Mouse (Mus musculus): Measurements from ENCODE around the gene App. TPM values are rescaled to one million over a fixed set of nuclear protein-coding genes. Genes with fewer than 3 reads are reported as not detected.

The App gene
- polyA plus RNA-seq, 1 experiment, result 107 TPM

DNA sequence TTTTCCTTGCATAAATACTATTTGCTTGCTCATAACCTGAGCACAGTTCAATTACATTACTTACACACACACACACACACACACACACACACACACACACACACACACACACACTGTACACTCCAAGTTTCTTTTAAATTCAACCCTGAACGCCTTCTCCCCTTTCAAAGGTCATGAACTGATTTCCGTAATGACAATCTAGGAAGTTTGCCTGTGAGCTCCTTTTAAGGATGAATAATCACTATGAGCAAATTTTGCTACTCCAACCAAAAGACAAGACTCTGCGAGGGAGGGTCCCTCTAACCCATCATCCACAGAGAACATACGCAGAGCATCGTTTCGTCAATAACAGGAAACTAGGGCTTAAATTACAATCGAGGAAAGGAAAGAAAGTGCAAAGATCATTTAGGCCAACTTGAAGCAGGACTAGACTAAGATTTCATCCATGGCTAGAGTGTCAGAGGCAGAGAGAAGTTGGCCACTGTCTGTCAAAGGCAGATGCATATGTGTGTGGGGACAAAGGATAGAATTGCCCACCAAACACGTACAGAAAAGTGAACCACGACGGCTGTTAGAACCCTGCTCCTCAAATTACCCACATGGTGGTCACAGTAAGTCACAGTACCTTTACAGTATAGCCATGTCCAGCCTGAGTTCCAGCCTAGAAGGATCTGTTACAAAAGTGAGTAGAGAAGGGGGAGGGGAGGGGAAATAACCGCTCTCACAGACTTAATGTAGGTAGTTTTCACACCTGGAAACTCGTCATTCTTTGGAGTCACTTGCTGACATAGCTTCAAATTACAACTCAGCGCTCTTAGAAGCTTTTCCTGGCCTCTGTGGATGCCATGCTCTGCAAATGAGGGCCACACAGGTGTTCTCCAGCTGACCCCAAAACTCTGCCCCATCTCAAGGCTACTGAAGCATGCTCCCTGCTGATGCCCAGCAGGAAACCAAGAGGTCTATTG is 44.6 kb downstream of the App start:
- H3K79me2 ChIP-seq (ENCODE audit: control insufficient read depth, insufficient read depth), result peaks cover 83% of the 10 kb centered on the region
- no peak overlapping the region for H3K4me3 ChIP-seq (ENCODE audit: insufficient read depth, poor library complexity, severe bottlenecking)
- no peak for TF ChIP-seq FOSL1 (IDR thresholded peaks at IDR 0.05; ENCODE audit: insufficient read depth, low read length, poor library complexity, severe bottlenecking)
- no peak for TF ChIP-seq CEBPB (IDR thresholded peaks at IDR 0.05; ENCODE audit: low read depth)
- no peak for TF ChIP-seq MYOD1 (IDR thresholded peaks at IDR 0.05; ENCODE audit: control insufficient read depth, insufficient read length, low read depth)
- TF ChIP-seq USF1 (IDR thresholded peaks at IDR 0.05; ENCODE audit: low read depth), result no peak
- no peak for TF ChIP-seq MAX (IDR thresholded peaks at IDR 0.05)
- no peak for TF ChIP-seq MYOG (IDR thresholded peaks at IDR 0.05; ENCODE audit: control insufficient read depth, extremely low read depth, insufficient read length)
- TF ChIP-seq CTCF (IDR thresholded peaks at IDR 0.05; ENCODE audit: control insufficient read depth, insufficient read depth, insufficient read length), result no peak

GRCm38 (mm10) chr16:85128347-85128664 is 45.3 kb downstream of the App start:
- no peak overlapping the region for H3K4me3 ChIP-seq (ENCODE audit: insufficient read depth, poor library complexity, severe bottlenecking)
- H3K27me3 ChIP-seq (ENCODE audit: control insufficient read depth, insufficient read depth, insufficient read length), result no peaks in the 10 kb centered on the region
- H3K36me3 ChIP-seq (ENCODE audit: control insufficient read depth, insufficient read depth), result no peaks in the 10 kb centered on the region
- TF ChIP-seq MAX (IDR thresholded peaks at IDR 0.05) (no peak), MYOD1 (IDR thresholded peaks at IDR 0.05; ENCODE audit: control insufficient read depth, insufficient read length, low read depth) (no peak), CTCF (IDR thresholded peaks at IDR 0.05; ENCODE audit: control insufficient read depth, insufficient read depth, insufficient read length) (no peak), USF1 (IDR thresholded peaks at IDR 0.05; ENCODE audit: low read depth) (no peak), MYOG (IDR thresholded peaks at IDR 0.05; ENCODE audit: control insufficient read depth, extremely low read depth, insufficient read length) (no peak), CEBPB (IDR thresholded peaks at IDR 0.05; ENCODE audit: low read depth) (no peak), FOSL1 (IDR thresholded peaks at IDR 0.05; ENCODE audit: insufficient read depth, low read length, poor library complexity, severe bottlenecking) (no peak)
- no peak overlapping the region for H3ac ChIP-seq (ENCODE audit: control insufficient read depth, insufficient read length, low read depth)
- H3K79me2 ChIP-seq (ENCODE audit: control insufficient read depth, insufficient read depth), result peaks cover 77% of the 10 kb centered on the region
- peaks cover 29% of the 10 kb centered on the region for H3K79me3 ChIP-seq (ENCODE audit: low read depth)

More for the DNA sequence above, 44.6 kb downstream of the App start:
- Histone ChIP-seq H3K36me3 (ENCODE audit: control insufficient read depth, insufficient read depth) (no peaks in the 10 kb centered on the region), H3K79me3 (ENCODE audit: low read depth) (peaks cover 32% of the 10 kb centered on the region), H3K27me3 (ENCODE audit: control insufficient read depth, insufficient read depth, insufficient read length) (no peaks in the 10 kb centered on the region), H3ac (ENCODE audit: control insufficient read depth, insufficient read length, low read depth) (no peak overlapping the region)

- Histone ChIP-seq H3K36me3 (ENCODE audit: control insufficient read depth, insufficient read depth) (no peaks in the 10 kb centered on the region), H3K27me3 (ENCODE audit: control insufficient read depth, insufficient read depth, insufficient read length) (no peaks in the 10 kb centered on the region), H3K4me3 (ENCODE audit: insufficient read depth, poor library complexity, severe bottlenecking) (no peak overlapping the region), H3K79me3 (ENCODE audit: low read depth) (peaks cover 27% of the 10 kb centered on the region), H3ac (ENCODE audit: control insufficient read depth, insufficient read length, low read depth) (no peak overlapping the region), H3K79me2 (ENCODE audit: control insufficient read depth, insufficient read depth) (peaks cover 72% of the 10 kb centered on the region)
- TF ChIP-seq CTCF (IDR thresholded peaks at IDR 0.05; ENCODE audit: control insufficient read depth, insufficient read depth, insufficient read length), result no peak
- TF ChIP-seq MYOD1 (IDR thresholded peaks at IDR 0.05; ENCODE audit: control insufficient read depth, insufficient read length, low read depth), result no peak
- no peak for TF ChIP-seq CEBPB (IDR thresholded peaks at IDR 0.05; ENCODE audit: low read depth)
- TF ChIP-seq MYOG (IDR thresholded peaks at IDR 0.05; ENCODE audit: control insufficient read depth, extremely low read depth, insufficient read length), result no peak
- TF ChIP-seq MAX (IDR thresholded peaks at IDR 0.05), result no peak
- no peak for TF ChIP-seq USF1 (IDR thresholded peaks at IDR 0.05; ENCODE audit: low read depth)
- TF ChIP-seq FOSL1 (IDR thresholded peaks at IDR 0.05; ENCODE audit: insufficient read depth, low read length, poor library complexity, severe bottlenecking), result no peak
Observed at GRCm38 (mm10) chr16:85127661-85128346, 45.8 kb downstream of the App start.

DNA sequence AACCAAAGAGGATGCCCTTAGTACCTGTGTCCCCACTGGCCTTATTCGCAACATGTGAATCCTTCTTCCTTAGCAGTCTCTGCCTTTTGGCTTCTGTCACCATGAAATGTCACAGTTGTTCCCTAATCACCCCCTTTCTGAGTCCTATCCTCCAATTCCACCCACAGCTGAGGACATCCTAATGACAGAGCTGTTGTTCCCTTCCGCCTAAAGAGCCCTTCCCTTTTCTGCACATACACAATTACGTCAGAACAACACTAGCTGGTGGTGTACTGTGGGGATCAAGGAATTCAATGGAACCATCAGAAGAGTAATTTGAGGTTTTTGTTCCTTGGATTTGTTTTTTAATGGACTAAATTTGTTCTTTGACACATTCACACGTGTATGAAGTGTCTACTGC is 48.9 kb downstream of the App start:
- H3K79me3 ChIP-seq (ENCODE audit: low read depth), result peaks cover 21% of the 10 kb centered on the region
- H3K27me3 ChIP-seq (ENCODE audit: control insufficient read depth, insufficient read depth, insufficient read length), result no peaks in the 10 kb centered on the region
- H3K79me2 ChIP-seq (ENCODE audit: control insufficient read depth, insufficient read depth), result peaks cover 58% of the 10 kb centered on the region
- no peak for TF ChIP-seq MAX (IDR thresholded peaks at IDR 0.05)
- TF ChIP-seq CEBPB (IDR thresholded peaks at IDR 0.05; ENCODE audit: low read depth), result no peak
- TF ChIP-seq CTCF (IDR thresholded peaks at IDR 0.05; ENCODE audit: control insufficient read depth, insufficient read depth, insufficient read length), result no peak
- TF ChIP-seq FOSL1 (IDR thresholded peaks at IDR 0.05; ENCODE audit: insufficient read depth, low read length, poor library complexity, severe bottlenecking), result no peak
- no peak for TF ChIP-seq USF1 (IDR thresholded peaks at IDR 0.05; ENCODE audit: low read depth)
- TF ChIP-seq MYOG (IDR thresholded peaks at IDR 0.05; ENCODE audit: control insufficient read depth, extremely low read depth, insufficient read length), result no peak
- no peak for TF ChIP-seq MYOD1 (IDR thresholded peaks at IDR 0.05; ENCODE audit: control insufficient read depth, insufficient read length, low read depth)
- H3K4me3 ChIP-seq (ENCODE audit: insufficient read depth, poor library complexity, severe bottlenecking), result no peak overlapping the region
- no peak overlapping the region for H3ac ChIP-seq (ENCODE audit: control insufficient read depth, insufficient read length, low read depth)
- H3K36me3 ChIP-seq (ENCODE audit: control insufficient read depth, insufficient read depth), result no peaks in the 10 kb centered on the region

DNA sequence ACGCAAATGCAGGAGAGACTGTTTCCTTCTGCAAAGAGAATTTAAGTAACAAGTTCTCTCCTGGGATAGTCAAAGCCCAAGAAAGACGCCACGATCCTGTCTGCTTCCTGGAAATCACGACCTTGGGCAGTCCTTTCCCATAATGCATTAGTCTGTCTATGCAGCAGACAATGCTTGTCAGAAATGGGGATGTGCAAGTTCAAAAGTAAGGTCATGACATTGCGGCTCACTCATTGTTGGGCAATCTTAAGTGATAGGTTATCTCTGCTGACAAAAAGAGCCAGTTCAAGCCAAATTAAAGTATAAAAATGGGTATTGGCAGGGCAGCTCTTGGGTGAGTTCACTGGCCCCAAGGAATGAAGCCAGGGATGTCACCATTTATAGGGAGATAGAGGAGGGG is 51.6 kb downstream of the App start:
- peaks cover 8% of the 10 kb centered on the region for H3K36me3 ChIP-seq (ENCODE audit: control insufficient read depth, insufficient read depth)
- H3K27me3 ChIP-seq (ENCODE audit: control insufficient read depth, insufficient read depth, insufficient read length), result no peaks in the 10 kb centered on the region
- peaks cover 8% of the 10 kb centered on the region for H3K79me3 ChIP-seq (ENCODE audit: low read depth)
- peaks cover 35% of the 10 kb centered on the region for H3K79me2 ChIP-seq (ENCODE audit: control insufficient read depth, insufficient read depth)
- H3ac ChIP-seq (ENCODE audit: control insufficient read depth, insufficient read length, low read depth), result no peak overlapping the region
- no peak overlapping the region for H3K4me3 ChIP-seq (ENCODE audit: insufficient read depth, poor library complexity, severe bottlenecking)
- TF ChIP-seq MYOG (IDR thresholded peaks at IDR 0.05; ENCODE audit: control insufficient read depth, extremely low read depth, insufficient read length), result no peak

All from C2C12 (cell line).